Mouse (Mus musculus): ENCODE measurements at regions not wholly inside any gene's neighbourhood (a gene's known extent, or its start where the extent isn't known, plus 50 kb on each side); places are given as distances from the start of the nearest gene placed in this dataset.

GRCm38 (mm10) chr8:15392056-15392455 is 346.2 kb upstream of the BB014433 start:
- Histone ChIP-seq H3K27me3 (ENCODE audit: control insufficient read depth, insufficient read depth, low read length) (no peaks in the 10 kb centered on the region), H3K36me3 (ENCODE audit: control insufficient read depth, insufficient read depth, low read length) (no peaks in the 10 kb centered on the region), H3K27ac (ENCODE audit: control insufficient read depth, insufficient read depth, low read depth, low read length) (no peak overlapping the region), H3K4me3 (ENCODE audit: control insufficient read depth, low read depth, low read length) (no peak overlapping the region), H3K4me1 (ENCODE audit: control insufficient read depth, insufficient read depth, low read length) (peaks cover 8% of the 10 kb centered on the region)
- TF ChIP-seq CTCF (IDR thresholded peaks at IDR 0.05; ENCODE audit: control insufficient read depth, insufficient read depth, insufficient replicate concordance, low read depth, low read length) (no peak), POLR2A (IDR thresholded peaks at IDR 0.05; ENCODE audit: control insufficient read depth, low read depth, low read length) (no peak)

GRCm38 (mm10) chr8:15388791-15389190 is 342.9 kb upstream of the BB014433 start:
- Histone ChIP-seq H3K27ac (ENCODE audit: control insufficient read depth, insufficient read depth, low read depth, low read length) (no peak overlapping the region), H3K4me3 (ENCODE audit: control insufficient read depth, low read depth, low read length) (no peak overlapping the region), H3K36me3 (ENCODE audit: control insufficient read depth, insufficient read depth, low read length) (no peaks in the 10 kb centered on the region), H3K27me3 (ENCODE audit: control insufficient read depth, insufficient read depth, low read length) (no peaks in the 10 kb centered on the region), H3K4me1 (ENCODE audit: control insufficient read depth, insufficient read depth, low read length) (peaks cover 8% of the 10 kb centered on the region)
- no peak for TF ChIP-seq POLR2A (IDR thresholded peaks at IDR 0.05; ENCODE audit: control insufficient read depth, low read depth, low read length)
- no peak for TF ChIP-seq CTCF (IDR thresholded peaks at IDR 0.05; ENCODE audit: control insufficient read depth, insufficient read depth, insufficient replicate concordance, low read depth, low read length)

- H3K27ac ChIP-seq (ENCODE audit: control insufficient read depth, insufficient read depth, low read depth, low read length): no peak overlapping the region
- H3K36me3 ChIP-seq (ENCODE audit: control insufficient read depth, insufficient read depth, low read length): no peaks in the 10 kb centered on the region
- H3K4me3 ChIP-seq (ENCODE audit: control insufficient read depth, low read depth, low read length): no peak overlapping the region
- no peaks in the 10 kb centered on the region for H3K27me3 ChIP-seq (ENCODE audit: control insufficient read depth, insufficient read depth, low read length)
- TF ChIP-seq CTCF (IDR thresholded peaks at IDR 0.05; ENCODE audit: control insufficient read depth, insufficient read depth, insufficient replicate concordance, low read depth, low read length) (no peak), POLR2A (IDR thresholded peaks at IDR 0.05; ENCODE audit: control insufficient read depth, low read depth, low read length) (no peak)
- H3K4me1 ChIP-seq (ENCODE audit: control insufficient read depth, insufficient read depth, low read length): no peaks in the 10 kb centered on the region
Measured at GRCm38 (mm10) chr8:15367063-15367462, 321.2 kb upstream of the BB014433 start.

- no peak overlapping the region for H3K27ac ChIP-seq (ENCODE audit: control insufficient read depth, insufficient read depth, low read depth, low read length)
- H3K27me3 ChIP-seq (ENCODE audit: control insufficient read depth, insufficient read depth, low read length): no peaks in the 10 kb centered on the region
- TF ChIP-seq POLR2A (IDR thresholded peaks at IDR 0.05; ENCODE audit: control insufficient read depth, low read depth, low read length) (no peak), CTCF (IDR thresholded peaks at IDR 0.05; ENCODE audit: control insufficient read depth, insufficient read depth, insufficient replicate concordance, low read depth, low read length) (no peak)
- H3K36me3 ChIP-seq (ENCODE audit: control insufficient read depth, insufficient read depth, low read length): no peaks in the 10 kb centered on the region
- no peak overlapping the region for H3K4me3 ChIP-seq (ENCODE audit: control insufficient read depth, low read depth, low read length)
- H3K4me1 ChIP-seq (ENCODE audit: control insufficient read depth, insufficient read depth, low read length): no peaks in the 10 kb centered on the region
Measured at GRCm38 (mm10) chr8:15364546-15364945, 318.7 kb upstream of the BB014433 start.

GRCm38 (mm10) chr8:15344151-15344550 is 298.3 kb upstream of the BB014433 start:
- Histone ChIP-seq H3K4me3 (ENCODE audit: control insufficient read depth, low read depth, low read length) (no peak overlapping the region), H3K27ac (ENCODE audit: control insufficient read depth, insufficient read depth, low read depth, low read length) (no peak overlapping the region)
- no peak for TF ChIP-seq POLR2A (IDR thresholded peaks at IDR 0.05; ENCODE audit: control insufficient read depth, low read depth, low read length)
- TF ChIP-seq CTCF (IDR thresholded peaks at IDR 0.05; ENCODE audit: control insufficient read depth, insufficient read depth, insufficient replicate concordance, low read depth, low read length): no peak

GRCm38 (mm10) chr8:15343616-15344015 is 297.7 kb upstream of the BB014433 start:
- Histone ChIP-seq H3K36me3 (ENCODE audit: control insufficient read depth, insufficient read depth, low read length) (no peaks in the 10 kb centered on the region), H3K4me3 (ENCODE audit: control insufficient read depth, low read depth, low read length) (peak overlapping the region; percentile 13; the same call in 1 of the 2 replicates), H3K27me3 (ENCODE audit: control insufficient read depth, insufficient read depth, low read length) (no peaks in the 10 kb centered on the region), H3K4me1 (ENCODE audit: control insufficient read depth, insufficient read depth, low read length) (no peaks in the 10 kb centered on the region), H3K27ac (ENCODE audit: control insufficient read depth, insufficient read depth, low read depth, low read length) (no peak overlapping the region)
- TF ChIP-seq CTCF (IDR thresholded peaks at IDR 0.05; ENCODE audit: control insufficient read depth, insufficient read depth, insufficient replicate concordance, low read depth, low read length) (no peak), POLR2A (IDR thresholded peaks at IDR 0.05; ENCODE audit: control insufficient read depth, low read depth, low read length) (no peak)

More at GRCm38 (mm10) chr8:15344151-15344550, 298.3 kb upstream of the BB014433 start:
- no peaks in the 10 kb centered on the region for H3K36me3 ChIP-seq (ENCODE audit: control insufficient read depth, insufficient read depth, low read length)
- no peaks in the 10 kb centered on the region for H3K4me1 ChIP-seq (ENCODE audit: control insufficient read depth, insufficient read depth, low read length)
- no peaks in the 10 kb centered on the region for H3K27me3 ChIP-seq (ENCODE audit: control insufficient read depth, insufficient read depth, low read length)

GRCm38 (mm10) chr8:15334532-15334931 is 288.7 kb upstream of the BB014433 start:
- no peak overlapping the region for H3K27ac ChIP-seq (ENCODE audit: control insufficient read depth, insufficient read depth, low read depth, low read length)
- no peak for TF ChIP-seq CTCF (IDR thresholded peaks at IDR 0.05; ENCODE audit: control insufficient read depth, insufficient read depth, insufficient replicate concordance, low read depth, low read length)
- TF ChIP-seq POLR2A (IDR thresholded peaks at IDR 0.05; ENCODE audit: control insufficient read depth, low read depth, low read length): no peak
- no peak overlapping the region for H3K4me3 ChIP-seq (ENCODE audit: control insufficient read depth, low read depth, low read length)
- H3K4me1 ChIP-seq (ENCODE audit: control insufficient read depth, insufficient read depth, low read length): no peaks in the 10 kb centered on the region
- no peaks in the 10 kb centered on the region for H3K36me3 ChIP-seq (ENCODE audit: control insufficient read depth, insufficient read depth, low read length)
- no peaks in the 10 kb centered on the region for H3K27me3 ChIP-seq (ENCODE audit: control insufficient read depth, insufficient read depth, low read length)

- Histone ChIP-seq H3K36me3 (ENCODE audit: control insufficient read depth, insufficient read depth, low read length) (no peaks in the 10 kb centered on the region), H3K27ac (ENCODE audit: control insufficient read depth, insufficient read depth, low read depth, low read length) (peak overlapping the region; percentile 36; the same call in 1 of the 2 replicates), H3K27me3 (ENCODE audit: control insufficient read depth, insufficient read depth, low read length) (no peaks in the 10 kb centered on the region), H3K4me3 (ENCODE audit: control insufficient read depth, low read depth, low read length) (peak overlapping the region; percentile 89), H3K4me1 (ENCODE audit: control insufficient read depth, insufficient read depth, low read length) (peaks cover 10% of the 10 kb centered on the region)
- TF ChIP-seq CTCF (IDR thresholded peaks at IDR 0.05; ENCODE audit: control insufficient read depth, insufficient read depth, insufficient replicate concordance, low read depth, low read length): no peak
- TF ChIP-seq POLR2A (IDR thresholded peaks at IDR 0.05; ENCODE audit: control insufficient read depth, low read depth, low read length): peak; percentile 44; the same call in 1 of the 2 replicates
Measured at GRCm38 (mm10) chr8:15327312-15327711, 281.4 kb upstream of the BB014433 start.

All from testis, adult 2 months (tissue).